Mouse (Mus musculus): ENCODE data around the gene Pepd. TPM values are rescaled to one million over a fixed set of nuclear protein-coding genes. Genes with fewer than 3 reads are reported as not detected.
A peak's percentile ranks its signal among the peaks of the same experiment; 100 is the strongest.

Pepd gene
- polyA plus RNA-seq, 1 experiment from 2014 or later, result 68.4 TPM

- Histone ChIP-seq H3K36me3 (replicated peaks; ENCODE audit: control insufficient read depth, insufficient read depth, low read depth, low read length) (no peaks in the 10 kb centered on the region), H3K4me3 (ENCODE audit: low read depth, low read length) (no peak overlapping the region), H3K9ac (replicated peaks; ENCODE audit: low read length) (no peak overlapping the region), H3K4me2 (ENCODE audit: low read depth, low read length) (no peak overlapping the region), H3K27me3 (ENCODE audit: control insufficient read depth, insufficient read depth, low read length) (no peaks in the 10 kb centered on the region), H3K4me1 (ENCODE audit: control insufficient read depth, insufficient read depth, low read length) (no peaks in the 10 kb centered on the region), H3K27ac (replicated peaks; ENCODE audit: low read depth, low read length) (no peak overlapping the region), H3K9me3 (replicated peaks; ENCODE audit: control insufficient read depth, low read length) (no peaks in the 10 kb centered on the region)
- WGBS, result 74% methylated on average over 3 of the region's 3 CpGs
- ATAC-seq (replicated peaks; ENCODE audit: insufficient number of reproducible peaks, low FRiP score, low TSS enrichment, low read depth) (no peak), DNase-seq (ENCODE audit: low spot score) (no peak)
Observed at GRCm38 (mm10) chr7:35065958-35066357, 153.8 kb downstream of the Pepd start.

- no peaks in the 10 kb centered on the region for H3K27me3 ChIP-seq (ENCODE audit: control insufficient read depth, insufficient read depth, low read length)
- DNase-seq (ENCODE audit: low spot score) (no peak), ATAC-seq (replicated peaks; ENCODE audit: insufficient number of reproducible peaks, low FRiP score, low TSS enrichment, low read depth) (no peak)
- H3K4me2 ChIP-seq (ENCODE audit: low read depth, low read length), result no peak overlapping the region
- no peak overlapping the region for H3K4me3 ChIP-seq (ENCODE audit: low read depth, low read length)
- WGBS, result 76% methylated on average over 8 of the region's 8 CpGs
- H3K4me1 ChIP-seq (ENCODE audit: control insufficient read depth, insufficient read depth, low read length), result no peaks in the 10 kb centered on the region
- no peak overlapping the region for H3K9ac ChIP-seq (replicated peaks; ENCODE audit: low read length)
- H3K36me3 ChIP-seq (replicated peaks; ENCODE audit: control insufficient read depth, insufficient read depth, low read depth, low read length), result no peaks in the 10 kb centered on the region
- no peak overlapping the region for H3K27ac ChIP-seq (replicated peaks; ENCODE audit: low read depth, low read length)
- no peaks in the 10 kb centered on the region for H3K9me3 ChIP-seq (replicated peaks; ENCODE audit: control insufficient read depth, low read length)
Observed at GRCm38 (mm10) chr7:35066640-35067212, 154.5 kb downstream of the Pepd start.

GRCm38 (mm10) chr7:35076645-35077044 lies 164.5 kb downstream of the Pepd start:
- H3K9me3 ChIP-seq (replicated peaks; ENCODE audit: control insufficient read depth, low read length), result no peaks in the 10 kb centered on the region
- no peaks in the 10 kb centered on the region for H3K36me3 ChIP-seq (replicated peaks; ENCODE audit: control insufficient read depth, insufficient read depth, low read depth, low read length)
- H3K4me1 ChIP-seq (ENCODE audit: control insufficient read depth, insufficient read depth, low read length), result no peaks in the 10 kb centered on the region; the same call in 1 of the 2 replicates
- no peak overlapping the region for H3K27ac ChIP-seq (replicated peaks; ENCODE audit: low read depth, low read length)
- no peak for ATAC-seq (replicated peaks; ENCODE audit: insufficient number of reproducible peaks, low FRiP score, low TSS enrichment, low read depth)
- no peak for DNase-seq (ENCODE audit: low spot score)
- H3K4me3 ChIP-seq (ENCODE audit: low read depth, low read length), result no peak overlapping the region
- H3K27me3 ChIP-seq (ENCODE audit: control insufficient read depth, insufficient read depth, low read length), result no peaks in the 10 kb centered on the region
- no peak overlapping the region for H3K4me2 ChIP-seq (ENCODE audit: low read depth, low read length)
- no peak overlapping the region for H3K9ac ChIP-seq (replicated peaks; ENCODE audit: low read length)
- 44% methylated on average over 5 of the region's 5 CpGs for WGBS

GRCm38 (mm10) chr7:35080843-35081338 lies 168.7 kb downstream of the Pepd start:
- WGBS, result 27% methylated on average over 10 of the region's 10 CpGs
- DNase-seq (ENCODE audit: low spot score), result peak; percentile 33
- peak overlapping the region; percentile 52; the same call in 1 of the 2 replicates for H3K27ac ChIP-seq (replicated peaks; ENCODE audit: low read depth, low read length)

GRCm38 (mm10) chr7:35081406-35082104 lies 169.4 kb downstream of the Pepd start:
- WGBS, result 81% methylated on average over 9 of the region's 9 CpGs
- ATAC-seq (replicated peaks; ENCODE audit: insufficient number of reproducible peaks, low FRiP score, low TSS enrichment, low read depth), result no peak
- no peaks in the 10 kb centered on the region for H3K36me3 ChIP-seq (replicated peaks; ENCODE audit: control insufficient read depth, insufficient read depth, low read depth, low read length)
- no peaks in the 10 kb centered on the region; the same call in 1 of the 2 replicates for H3K4me1 ChIP-seq (ENCODE audit: control insufficient read depth, insufficient read depth, low read length)
- H3K4me2 ChIP-seq (ENCODE audit: low read depth, low read length), result no peak overlapping the region
- no peak overlapping the region for H3K4me3 ChIP-seq (ENCODE audit: low read depth, low read length)
- H3K9me3 ChIP-seq (replicated peaks; ENCODE audit: control insufficient read depth, low read length), result no peaks in the 10 kb centered on the region
- no peak overlapping the region; the same call in 1 of the 2 replicates for H3K27ac ChIP-seq (replicated peaks; ENCODE audit: low read depth, low read length)
- no peak overlapping the region for H3K9ac ChIP-seq (replicated peaks; ENCODE audit: low read length)
- no peak for DNase-seq (ENCODE audit: low spot score)
- H3K27me3 ChIP-seq (ENCODE audit: control insufficient read depth, insufficient read depth, low read length), result no peaks in the 10 kb centered on the region

More at GRCm38 (mm10) chr7:35080843-35081338, 168.7 kb downstream of the Pepd start:
- no peak for ATAC-seq (replicated peaks; ENCODE audit: insufficient number of reproducible peaks, low FRiP score, low TSS enrichment, low read depth)
- no peaks in the 10 kb centered on the region for H3K27me3 ChIP-seq (ENCODE audit: control insufficient read depth, insufficient read depth, low read length)
- no peak overlapping the region for H3K4me2 ChIP-seq (ENCODE audit: low read depth, low read length)
- H3K36me3 ChIP-seq (replicated peaks; ENCODE audit: control insufficient read depth, insufficient read depth, low read depth, low read length), result no peaks in the 10 kb centered on the region
- H3K9me3 ChIP-seq (replicated peaks; ENCODE audit: control insufficient read depth, low read length), result no peaks in the 10 kb centered on the region
- no peak overlapping the region for H3K4me3 ChIP-seq (ENCODE audit: low read depth, low read length)
- no peaks in the 10 kb centered on the region; the same call in 1 of the 2 replicates for H3K4me1 ChIP-seq (ENCODE audit: control insufficient read depth, insufficient read depth, low read length)
- H3K9ac ChIP-seq (replicated peaks; ENCODE audit: low read length), result no peak overlapping the region; the same call in 1 of the 2 replicates

GRCm38 (mm10) chr7:35084565-35085360 lies 172.6 kb downstream of the Pepd start:
- no peaks in the 10 kb centered on the region for H3K9me3 ChIP-seq (replicated peaks; ENCODE audit: control insufficient read depth, low read length)
- ATAC-seq (replicated peaks; ENCODE audit: insufficient number of reproducible peaks, low FRiP score, low TSS enrichment, low read depth), result no peak
- no peak overlapping the region for H3K4me2 ChIP-seq (ENCODE audit: low read depth, low read length)
- no peak overlapping the region for H3K27ac ChIP-seq (replicated peaks; ENCODE audit: low read depth, low read length)
- no peak overlapping the region for H3K4me3 ChIP-seq (ENCODE audit: low read depth, low read length)
- WGBS, result 72% methylated on average over 12 of the region's 12 CpGs
- H3K27me3 ChIP-seq (ENCODE audit: control insufficient read depth, insufficient read depth, low read length), result no peaks in the 10 kb centered on the region
- H3K4me1 ChIP-seq (ENCODE audit: control insufficient read depth, insufficient read depth, low read length), result no peaks in the 10 kb centered on the region; the same call in 1 of the 2 replicates
- DNase-seq (ENCODE audit: low spot score), result no peak
- H3K9ac ChIP-seq (replicated peaks; ENCODE audit: low read length), result no peak overlapping the region
- no peaks in the 10 kb centered on the region for H3K36me3 ChIP-seq (replicated peaks; ENCODE audit: control insufficient read depth, insufficient read depth, low read depth, low read length)

GRCm38 (mm10) chr7:35086271-35086861 lies 174.2 kb downstream of the Pepd start:
- peak; percentile 71 for ATAC-seq (replicated peaks; ENCODE audit: insufficient number of reproducible peaks, low FRiP score, low TSS enrichment, low read depth)

More at GRCm38 (mm10) chr7:35086271-35086861, 174.2 kb downstream of the Pepd start:
- no peaks in the 10 kb centered on the region for H3K4me1 ChIP-seq (ENCODE audit: control insufficient read depth, insufficient read depth, low read length)
- H3K9ac ChIP-seq (replicated peaks; ENCODE audit: low read length), result no peak overlapping the region
- WGBS, result under 1% methylated on average over 21 of the region's 21 CpGs
- DNase-seq (ENCODE audit: low spot score), result peak; percentile 86
- no peak overlapping the region for H3K27ac ChIP-seq (replicated peaks; ENCODE audit: low read depth, low read length)
- H3K27me3 ChIP-seq (ENCODE audit: control insufficient read depth, insufficient read depth, low read length), result no peaks in the 10 kb centered on the region
- no peak overlapping the region; the same call in 1 of the 2 replicates for H3K4me3 ChIP-seq (ENCODE audit: low read depth, low read length)
- H3K4me2 ChIP-seq (ENCODE audit: low read depth, low read length), result peak overlapping the region; percentile 42
- H3K36me3 ChIP-seq (replicated peaks; ENCODE audit: control insufficient read depth, insufficient read depth, low read depth, low read length), result no peaks in the 10 kb centered on the region
- H3K9me3 ChIP-seq (replicated peaks; ENCODE audit: control insufficient read depth, low read length), result no peaks in the 10 kb centered on the region

Measured in embryonic facial prominence, embryonic 11.5 days (tissue).